Mouse (Mus musculus) midbrain, embryonic 10.5 days (tissue): ENCODE data around the gene Ppp3r1. TPM values are rescaled to one million over a fixed set of nuclear protein-coding genes. Genes with fewer than 3 reads are reported as not detected.

Experiments
- DNase-seq: peaks from one replicate; pipeline ENCODE4 v3.0.0-alpha.2; 2017; ENCODE audit warnings: low spot score
- H3K27ac ChIP-seq: fragments of 300-500 bp; sonication (generic); replicated peaks from 2 replicates; pipeline ENCODE4 v1.5.1; 2016; ENCODE audit warnings: mild to moderate bottlenecking
- H3K27me3 ChIP-seq: fragments of 300-500 bp; sonication (generic); 2 replicates; pipeline ENCODE4 v1.6.1; 2016; ENCODE audit warnings: low read depth, mild to moderate bottlenecking; ENCODE audit not compliant: poor library complexity, severe bottlenecking
- H3K36me3 ChIP-seq: fragments of 300-500 bp; sonication (generic); 2 replicates; pipeline ENCODE4 v1.6.1; 2016; ENCODE audit warnings: mild to moderate bottlenecking, moderate library complexity
- H3K4me1 ChIP-seq: fragments of 300-500 bp; sonication (generic); 2 replicates; pipeline ENCODE4 v1.6.1; 2016
- H3K4me3 ChIP-seq: fragments of 300-500 bp; sonication (generic); 2 replicates; pipeline ENCODE4 v1.5.1; 2016; ENCODE audit warnings: mild to moderate bottlenecking, moderate library complexity
- H3K9me3 ChIP-seq: fragments of 300-500 bp; sonication (generic); replicated peaks from 2 replicates; pipeline ENCODE4 v1.6.1; 2016; ENCODE audit warnings: mild to moderate bottlenecking
- WGBS: fragments of 180-500 bp; shearing (Covaris S2); methylation state at CpG from one replicate; pipeline ENCODE4 v1.1.7; 2016; 5-methylcytosine and 5-hydroxymethylcytosine counted together
- polyA plus RNA-seq: library from polyadenylated mRNA; unstranded; fragments of >200 nt; fragmentation: Nextera tagmentation; extraction: Ambion mirVana; gene quantifications from 2 replicates; pipeline ENCODE4 v1.2.1, GENCODE M21; 2016

Gene Ppp3r1
- polyA plus RNA-seq, 1 experiment from 2014 or later = 77.3 TPM

DNA sequence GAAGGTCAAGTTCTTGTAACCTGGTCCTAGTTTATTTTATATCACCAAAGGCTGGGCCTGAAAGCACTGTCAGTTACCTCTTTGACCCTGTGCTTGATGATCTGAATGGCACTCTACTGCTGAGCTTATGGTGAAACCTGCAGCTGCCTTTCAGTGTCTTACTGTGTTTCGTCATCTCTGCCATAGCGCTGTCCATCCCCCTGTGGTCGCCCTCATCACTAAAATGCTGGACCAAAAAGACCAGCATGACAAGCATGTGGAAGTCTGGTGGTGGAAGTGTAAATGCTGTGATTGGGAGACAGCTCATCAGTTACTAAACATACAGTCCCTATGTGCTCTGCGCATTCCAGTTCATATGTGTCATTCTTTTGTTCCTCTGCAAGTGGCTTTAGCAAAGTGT, 13.2 kb downstream of the Ppp3r1 start:
- Histone ChIP-seq H3K36me3 (peaks cover 29% of the 10 kb centered on the region), H3K4me1 (0 out of 2 replicates have a peak, but pooled peaks cover 4% of the 10 kb centered on the region), H3K9me3 (peaks cover 21% of the 10 kb centered on the region; the same call in 1 of the 2 replicates), H3K27ac (no peak overlapping the region), H3K4me3 (no peak overlapping the region), H3K27me3 (no peaks in the 10 kb centered on the region)
- WGBS = 95% methylated on average over 4 of the region's 4 CpGs
- no peak for DNase-seq

DNA sequence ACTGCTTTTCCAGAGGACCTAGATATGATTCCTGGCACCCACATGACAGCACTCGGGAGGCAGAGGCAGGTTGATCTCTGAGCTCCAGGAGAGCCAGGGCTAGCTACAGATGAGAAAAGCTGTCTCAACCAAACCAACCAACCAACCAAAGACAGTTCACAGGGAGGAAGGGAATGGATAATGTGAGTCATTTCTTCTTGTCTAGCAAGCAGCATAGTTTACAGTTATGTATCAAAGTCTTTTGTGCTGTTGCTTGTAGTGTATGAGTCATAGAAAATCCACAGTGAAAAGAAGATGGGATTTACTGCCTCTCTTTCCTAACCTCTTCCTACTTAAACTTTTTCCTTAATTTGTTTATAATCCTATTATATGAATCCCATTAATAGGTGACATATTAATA, 17.6 kb downstream of the Ppp3r1 start:
- Histone ChIP-seq H3K4me1 (no peaks in the 10 kb centered on the region), H3K4me3 (no peak overlapping the region), H3K27me3 (no peaks in the 10 kb centered on the region), H3K36me3 (peaks cover 27% of the 10 kb centered on the region), H3K9me3 (peaks cover 21% of the 10 kb centered on the region; the same call in 1 of the 2 replicates), H3K27ac (no peak overlapping the region)
- WGBS = 96% methylated on average over 1 of the region's 1 CpGs
- no peak for DNase-seq

- H3K4me1 ChIP-seq = no peaks in the 10 kb centered on the region
- DNase-seq = no peak
- peaks cover 7% of the 10 kb centered on the region for H3K36me3 ChIP-seq
- 92% methylated on average over 3 of the region's 3 CpGs for WGBS
- H3K9me3 ChIP-seq = peaks cover 4% of the 10 kb centered on the region; the same call in 1 of the 2 replicates
- H3K4me3 ChIP-seq = no peak overlapping the region
- no peaks in the 10 kb centered on the region for H3K27me3 ChIP-seq
- no peak overlapping the region for H3K27ac ChIP-seq
Observed at GRCm38 (mm10) chr11:17180753-17181152, 21.7 kb downstream of the Ppp3r1 start.

GRCm38 (mm10) chr11:17181807-17182206, 22.7 kb downstream of the Ppp3r1 start, which contains the start of gene Wdr92:
TSS of gene Wdr92 (plus strand) at chr11:17182107.
- H3K9me3 ChIP-seq = no peaks in the 10 kb centered on the region
- no peak for DNase-seq
- peaks cover 7% of the 10 kb centered on the region for H3K36me3 ChIP-seq
- no peaks in the 10 kb centered on the region for H3K27me3 ChIP-seq
- no peak within 1 kb of the TSS for H3K27ac ChIP-seq
- H3K4me3 ChIP-seq = no peak within 1 kb of the TSS
- peaks cover 3% of the 10 kb centered on the region; the same call in 1 of the 2 replicates for H3K4me1 ChIP-seq
- WGBS = 90% methylated on average over 3 of the region's 3 CpGs

DNA sequence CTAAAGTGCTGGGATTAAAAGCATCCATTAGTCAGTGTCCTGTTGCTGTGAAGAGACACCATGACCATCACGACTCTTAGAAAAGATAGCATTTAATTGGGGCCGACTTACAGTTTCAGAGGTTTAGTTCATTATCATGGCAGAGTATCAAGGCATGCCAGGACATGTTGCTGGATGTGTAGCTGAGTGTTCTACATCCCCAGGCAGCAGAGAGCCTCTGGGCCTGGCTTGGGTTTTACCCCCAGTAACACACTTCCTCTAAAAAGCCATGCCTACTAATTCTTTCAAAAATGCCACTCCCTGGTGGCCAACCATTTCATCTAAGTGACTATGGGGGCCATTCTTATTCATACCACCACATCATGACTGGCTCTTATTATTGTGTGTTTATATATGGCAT, 24.1 kb downstream of the Ppp3r1 start:
- WGBS = 91% methylated on average over 2 of the region's 2 CpGs
- H3K36me3 ChIP-seq = peaks cover 7% of the 10 kb centered on the region; the same call in 1 of the 2 replicates
- H3K9me3 ChIP-seq = no peaks in the 10 kb centered on the region
- no peaks in the 10 kb centered on the region for H3K27me3 ChIP-seq
- no peak for DNase-seq
- H3K4me1 ChIP-seq = peaks cover 3% of the 10 kb centered on the region; the same call in 1 of the 2 replicates
- no peak overlapping the region for H3K27ac ChIP-seq
- no peak overlapping the region for H3K4me3 ChIP-seq

DNA sequence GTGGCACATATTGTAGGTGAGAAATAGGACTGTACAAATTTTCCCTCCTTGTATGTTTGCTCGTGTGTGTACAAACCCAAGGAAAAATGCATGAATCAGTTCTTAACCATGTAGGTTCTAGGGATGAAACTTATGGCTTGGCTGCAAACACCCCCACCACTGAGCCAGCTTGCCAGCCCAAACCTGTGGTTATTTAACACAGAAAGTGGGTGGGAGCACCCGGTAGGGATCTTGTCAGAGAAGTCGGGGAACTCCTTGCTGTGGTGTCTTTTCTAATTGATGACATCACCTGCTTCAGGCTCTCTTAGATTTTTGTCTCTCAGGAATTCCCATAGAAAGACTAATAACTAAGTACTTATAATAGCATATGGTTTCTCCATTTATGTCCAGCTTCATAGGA, 28.6 kb downstream of the Ppp3r1 start:
- Histone ChIP-seq H3K36me3 (peaks cover 7% of the 10 kb centered on the region; the same call in 1 of the 2 replicates), H3K4me1 (peaks cover 20% of the 10 kb centered on the region), H3K27ac (no peak overlapping the region), H3K9me3 (no peaks in the 10 kb centered on the region), H3K27me3 (no peaks in the 10 kb centered on the region), H3K4me3 (no peak overlapping the region)
- WGBS = 90% methylated on average over 3 of the region's 3 CpGs
- no peak for DNase-seq

GRCm38 (mm10) chr11:17188786-17189185, 29.7 kb downstream of the Ppp3r1 start:
- Histone ChIP-seq H3K36me3 (peaks cover 2% of the 10 kb centered on the region), H3K4me1 (peaks cover 22% of the 10 kb centered on the region), H3K9me3 (no peaks in the 10 kb centered on the region), H3K4me3 (no peak overlapping the region), H3K27ac (no peak overlapping the region), H3K27me3 (no peaks in the 10 kb centered on the region)
- WGBS = 40% methylated on average over 3 of the region's 3 CpGs
- DNase-seq = no peak

- no peak overlapping the region for H3K4me3 ChIP-seq
- 65% methylated on average over 9 of the region's 9 CpGs for WGBS
- H3K9me3 ChIP-seq = no peaks in the 10 kb centered on the region
- H3K36me3 ChIP-seq = peaks cover 37% of the 10 kb centered on the region
- no peak for DNase-seq
- peaks cover 19% of the 10 kb centered on the region for H3K4me1 ChIP-seq
- H3K27ac ChIP-seq = no peak overlapping the region
- no peaks in the 10 kb centered on the region for H3K27me3 ChIP-seq
Observed at GRCm38 (mm10) chr11:17192151-17192844, 33.2 kb downstream of the Ppp3r1 start.

DNA sequence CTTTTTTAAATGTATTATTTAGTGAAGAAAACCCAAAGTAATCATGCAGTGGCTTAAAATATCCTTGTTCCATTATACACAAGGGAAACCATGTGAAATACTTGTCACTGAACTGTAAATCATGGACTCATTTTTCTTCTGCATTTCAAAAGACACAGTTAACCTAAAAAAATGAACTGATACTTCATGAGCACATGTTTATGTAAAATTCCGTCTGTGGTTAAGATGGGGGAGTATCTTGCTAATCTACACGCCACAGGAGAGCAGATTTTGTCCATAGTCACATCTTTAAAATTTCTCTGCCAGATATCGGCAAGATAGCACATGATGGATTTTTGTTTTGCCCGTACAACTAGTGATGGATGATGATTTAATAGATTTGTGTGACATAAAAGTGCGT, 40.1 kb downstream of the Ppp3r1 start:
- peaks cover 96% of the 10 kb centered on the region for H3K36me3 ChIP-seq
- 95% methylated on average over 5 of the region's 5 CpGs for WGBS

GRCm38 (mm10) chr11:17199840-17200501, 40.9 kb downstream of the Ppp3r1 start:
- no peak overlapping the region for H3K27ac ChIP-seq
- no peaks in the 10 kb centered on the region for H3K27me3 ChIP-seq
- no peaks in the 10 kb centered on the region for H3K9me3 ChIP-seq
- peaks cover 95% of the 10 kb centered on the region for H3K36me3 ChIP-seq
- 91% methylated on average over 3 of the region's 3 CpGs for WGBS
- H3K4me3 ChIP-seq = no peak overlapping the region
- H3K4me1 ChIP-seq = no peaks in the 10 kb centered on the region
- DNase-seq = no peak

More for the DNA sequence above, 40.1 kb downstream of the Ppp3r1 start:
- Histone ChIP-seq H3K4me3 (no peak overlapping the region), H3K9me3 (no peaks in the 10 kb centered on the region), H3K4me1 (no peaks in the 10 kb centered on the region), H3K27me3 (no peaks in the 10 kb centered on the region), H3K27ac (no peak overlapping the region)
- no peak for DNase-seq

DNA sequence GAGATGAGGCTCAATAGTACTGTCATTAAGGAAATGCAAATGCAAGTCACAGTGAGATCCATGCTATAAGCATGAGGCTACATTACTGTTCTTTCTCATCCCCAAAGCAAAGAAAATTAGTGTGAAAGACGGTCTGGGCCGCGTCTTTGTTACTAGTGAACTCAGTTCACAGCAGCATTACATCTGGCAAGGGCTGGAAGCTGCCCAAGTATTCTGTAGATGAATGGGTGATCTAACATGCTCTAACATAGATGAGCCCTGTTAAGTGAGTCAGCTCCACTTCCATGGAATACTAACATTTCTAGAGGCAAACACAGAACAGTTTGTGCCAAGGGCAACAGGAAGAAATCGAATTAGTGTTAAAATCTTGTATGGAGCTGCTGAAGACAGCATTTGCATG, 41.9 kb downstream of the Ppp3r1 start:
- 96% methylated on average over 4 of the region's 4 CpGs for WGBS
- Histone ChIP-seq H3K27ac (no peak overlapping the region), H3K27me3 (no peaks in the 10 kb centered on the region), H3K4me3 (no peak overlapping the region), H3K36me3 (peaks cover 93% of the 10 kb centered on the region), H3K9me3 (no peaks in the 10 kb centered on the region), H3K4me1 (no peaks in the 10 kb centered on the region)
- DNase-seq = no peak

- Histone ChIP-seq H3K4me1 (no peaks in the 10 kb centered on the region), H3K27me3 (no peaks in the 10 kb centered on the region), H3K36me3 (peaks cover 92% of the 10 kb centered on the region), H3K27ac (no peak overlapping the region), H3K4me3 (no peak overlapping the region), H3K9me3 (no peaks in the 10 kb centered on the region)
- no peak for DNase-seq
- 87% methylated on average over 6 of the region's 6 CpGs for WGBS
Observed at GRCm38 (mm10) chr11:17202481-17202880, 43.4 kb downstream of the Ppp3r1 start.
